Mouse (Mus musculus): Measurements from ENCODE around the gene Slc44a2. TPM values are rescaled to one million over a fixed set of nuclear protein-coding genes. Genes with fewer than 3 reads are reported as not detected.

Slc44a2 gene
- total RNA-seq, 2 experiments from 2014 or later = 104 to 117 TPM

DNA sequence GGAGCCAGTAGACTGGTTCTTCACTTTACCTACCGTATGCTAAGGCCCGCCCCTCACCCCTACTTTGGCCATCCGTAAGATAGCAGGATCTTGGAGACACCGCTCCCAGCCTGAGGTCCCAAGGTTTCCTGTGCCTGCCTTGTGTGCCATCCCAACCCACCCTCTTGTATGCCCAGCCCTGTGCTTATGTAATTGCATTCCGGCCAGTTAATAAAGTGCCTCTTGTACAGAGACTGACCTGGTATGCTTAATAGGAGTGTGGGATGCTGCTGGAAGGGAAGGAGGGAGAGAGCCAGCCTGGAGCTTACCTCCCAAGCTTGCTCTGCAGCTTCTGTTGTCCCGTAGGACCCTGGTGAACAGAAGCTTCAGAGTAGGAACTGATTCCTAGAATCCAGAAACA, 34.3 kb downstream of the Slc44a2 start:
- intact Hi-C loops (cut with DNase I; ENCODE audit: low total_unique reads) = loop anchor here (5.0 kb wide), 1 partner anchor 42 kb away; the partner anchor contains the start of gene Ap1m2
- no peak for DNase-seq

- DNase-seq = peak; percentile 47
- intact Hi-C loops (cut with DNase I; ENCODE audit: low total_unique reads) = loop anchor here (5.0 kb wide), 1 partner anchor 45 kb away; the partner anchor contains the start of gene Ap1m2
These were observed 36.7 kb downstream of the Slc44a2 start for GRCm38 (mm10) chr9:21356981-21357718.

GRCm38 (mm10) chr9:21366541-21367220, 46.2 kb downstream of the Slc44a2 start:
- intact Hi-C loops (cut with DNase I; ENCODE audit: low total_unique reads) = no loop called here
- peak; percentile 48 for DNase-seq

GRCm38 (mm10) chr9:21367357-21368111, 47.0 kb downstream of the Slc44a2 start, which contains the start of gene Ilf3:
Ilf3 (plus strand) TSS chr9:21367871.
- intact Hi-C loops (cut with DNase I; ENCODE audit: low total_unique reads) = no loop called here
- peak; percentile 100 for DNase-seq

GRCm38 (mm10) chr9:21368131-21368584, 47.7 kb downstream of the Slc44a2 start:
- DNase-seq = peak; percentile 75
- intact Hi-C loops (cut with DNase I; ENCODE audit: low total_unique reads) = no loop called here

DNA sequence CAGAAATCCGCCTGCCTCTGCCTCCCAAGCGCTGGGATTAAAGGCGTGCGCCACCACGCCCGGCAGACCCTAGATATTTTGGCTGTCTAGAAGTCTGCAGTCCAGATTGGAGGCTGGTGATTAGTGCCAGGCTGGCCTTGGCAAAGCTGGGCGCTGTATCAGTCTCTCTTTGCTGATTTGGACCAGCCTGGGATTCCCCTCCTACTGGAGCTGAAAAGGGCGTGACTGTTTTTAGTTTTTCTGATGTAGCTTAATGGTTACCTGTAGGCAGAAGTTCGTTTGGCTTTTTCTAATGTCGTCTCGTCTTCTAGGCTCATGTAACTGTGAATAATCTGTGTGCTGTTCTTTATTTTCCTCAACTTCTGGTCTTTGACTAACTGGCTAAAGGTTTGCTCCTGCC, 48.6 kb downstream of the Slc44a2 start:
- intact Hi-C loops (cut with DNase I; ENCODE audit: low total_unique reads) = no loop called here
- DNase-seq = no peak

- DNase-seq = no peak
- intact Hi-C loops (cut with DNase I; ENCODE audit: low total_unique reads) = loop anchor here (5.0 kb wide), 1 partner anchor 36 kb away; no protein-coding TSS in a partner anchor
These were observed 50.4 kb downstream of the Slc44a2 start for GRCm38 (mm10) chr9:21370876-21371275.

GRCm38 (mm10) chr9:21372508-21372907, 52.0 kb downstream of the Slc44a2 start:
- no peak for DNase-seq
- intact Hi-C loops (cut with DNase I; ENCODE audit: low total_unique reads) = loop anchor here (5.0 kb wide), 1 partner anchor 35 kb away; no protein-coding TSS in a partner anchor

DNA sequence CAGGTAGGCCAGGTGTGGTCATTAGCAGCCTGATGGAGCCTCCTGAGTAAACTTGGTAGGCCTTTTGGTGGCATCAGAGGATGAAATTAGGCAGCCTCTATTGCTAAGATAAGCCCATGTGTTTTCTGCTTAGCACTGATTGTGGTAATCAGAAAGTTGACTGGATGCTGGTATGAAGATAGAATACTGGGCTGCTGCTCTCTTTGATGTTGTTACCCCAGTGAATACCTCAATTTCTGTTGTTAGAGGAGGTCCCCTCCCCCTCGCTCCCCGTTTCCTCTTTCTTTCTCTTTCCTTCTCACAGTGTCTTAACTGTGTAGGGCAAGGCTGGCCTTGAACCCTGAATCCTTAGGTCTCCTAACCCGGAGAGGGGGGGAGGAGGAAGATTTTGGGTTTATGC, 58.7 kb downstream of the Slc44a2 start:
- intact Hi-C loops (cut with DNase I; ENCODE audit: low total_unique reads) = no loop called here
- no peak for DNase-seq

- intact Hi-C loops (cut with DNase I; ENCODE audit: low total_unique reads) = no loop called here
- no peak for DNase-seq
These were observed 60.4 kb downstream of the Slc44a2 start for GRCm38 (mm10) chr9:21380868-21381267.

- intact Hi-C loops (cut with DNase I; ENCODE audit: low total_unique reads) = no loop called here
- no peak for DNase-seq
These were observed 63.5 kb downstream of the Slc44a2 start for GRCm38 (mm10) chr9:21383966-21384365.

- intact Hi-C loops (cut with DNase I; ENCODE audit: low total_unique reads) = no loop called here
- DNase-seq = no peak
These were observed 72.2 kb downstream of the Slc44a2 start for GRCm38 (mm10) chr9:21392646-21393175.

DNA sequence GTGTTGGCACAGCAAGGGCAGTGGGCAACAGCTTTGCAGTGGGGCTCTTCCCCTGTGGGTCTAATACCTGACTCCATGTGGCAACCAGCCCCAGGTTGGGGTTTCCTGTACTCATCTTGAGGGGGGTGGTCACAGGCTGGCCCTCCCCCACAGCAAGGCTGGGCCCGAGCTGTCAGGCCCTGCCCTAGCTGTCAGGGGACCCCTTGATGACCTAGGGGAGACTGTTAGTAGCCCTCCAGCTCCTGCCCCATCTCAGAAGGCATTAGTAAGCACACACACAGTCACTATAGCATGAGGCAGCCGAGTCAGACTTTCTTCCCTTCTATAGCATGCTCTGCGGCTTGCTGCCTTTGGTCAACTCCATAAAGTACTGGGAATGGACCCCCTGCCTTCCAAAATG, 75.2 kb downstream of the Slc44a2 start:
- intact Hi-C loops (cut with DNase I; ENCODE audit: low total_unique reads) = no loop called here
- DNase-seq = no peak

DNA sequence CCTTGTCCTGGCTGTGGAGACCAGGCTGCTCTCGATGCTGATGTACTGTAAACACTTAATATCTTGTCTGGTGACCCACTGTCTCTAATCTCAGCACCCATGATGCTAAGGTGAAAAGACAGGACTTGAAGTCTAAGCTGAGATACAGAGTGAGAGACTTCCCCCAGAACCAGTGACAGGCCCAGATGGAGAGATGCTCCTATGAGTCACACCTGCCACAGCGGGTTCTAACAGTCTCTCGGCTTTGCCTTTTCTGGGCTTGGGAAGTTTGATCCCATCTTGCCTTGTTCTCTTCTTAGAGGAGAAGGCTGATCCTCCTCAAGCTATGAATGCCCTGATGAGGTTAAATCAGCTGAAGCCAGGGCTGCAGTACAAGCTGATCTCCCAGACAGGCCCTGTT, 76.7 kb downstream of the Slc44a2 start:
- no peak for DNase-seq
- intact Hi-C loops (cut with DNase I; ENCODE audit: low total_unique reads) = no loop called here

DNA sequence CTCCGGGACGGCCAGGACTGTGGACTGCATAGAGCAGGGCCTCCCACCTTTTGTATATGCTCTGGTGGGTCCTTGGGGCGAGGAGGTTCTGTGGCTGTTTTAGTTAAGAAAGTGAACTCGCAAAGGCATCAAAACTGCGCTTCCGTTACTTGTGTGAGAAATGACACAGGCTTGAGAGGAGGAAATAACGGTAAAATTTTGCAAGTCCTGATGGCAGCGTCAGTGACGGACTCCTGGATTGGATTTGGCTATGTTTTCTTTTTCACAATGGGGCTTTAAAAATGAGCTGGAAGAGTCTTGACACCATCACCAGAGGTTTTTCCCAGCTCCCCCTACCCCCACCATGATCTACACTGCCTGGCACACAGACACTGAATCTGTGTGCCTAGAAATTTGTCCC, 80.5 kb downstream of the Slc44a2 start:
- intact Hi-C loops (cut with DNase I; ENCODE audit: low total_unique reads) = no loop called here
- DNase-seq = no peak

DNA sequence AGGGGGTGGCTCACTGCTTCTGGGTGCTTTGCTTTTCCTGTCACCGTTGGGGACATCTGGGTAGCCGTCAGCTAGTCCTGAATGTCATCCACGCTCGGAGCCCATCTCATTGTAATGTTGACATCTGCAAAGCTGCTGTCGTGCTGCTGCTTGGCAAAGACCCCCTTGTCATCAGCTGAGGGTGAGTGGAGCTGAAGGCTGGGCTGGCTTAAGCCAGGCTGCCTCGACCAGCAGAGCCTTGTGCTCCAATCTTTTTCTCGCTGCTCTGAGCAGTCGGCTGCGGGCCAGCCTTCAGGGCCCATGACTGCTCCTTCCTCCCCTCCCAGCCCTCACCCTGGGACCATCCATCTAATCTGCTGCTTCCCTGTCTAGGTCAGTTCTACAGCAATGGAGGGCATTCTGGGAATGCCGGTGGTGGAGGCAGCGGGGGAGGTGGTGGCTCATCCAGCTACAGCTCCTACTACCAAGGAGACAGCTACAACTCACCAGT, 82.3 kb downstream of the Slc44a2 start:
- DNase-seq = no peak
- intact Hi-C loops (cut with DNase I; ENCODE audit: low total_unique reads) = no loop called here

DNA sequence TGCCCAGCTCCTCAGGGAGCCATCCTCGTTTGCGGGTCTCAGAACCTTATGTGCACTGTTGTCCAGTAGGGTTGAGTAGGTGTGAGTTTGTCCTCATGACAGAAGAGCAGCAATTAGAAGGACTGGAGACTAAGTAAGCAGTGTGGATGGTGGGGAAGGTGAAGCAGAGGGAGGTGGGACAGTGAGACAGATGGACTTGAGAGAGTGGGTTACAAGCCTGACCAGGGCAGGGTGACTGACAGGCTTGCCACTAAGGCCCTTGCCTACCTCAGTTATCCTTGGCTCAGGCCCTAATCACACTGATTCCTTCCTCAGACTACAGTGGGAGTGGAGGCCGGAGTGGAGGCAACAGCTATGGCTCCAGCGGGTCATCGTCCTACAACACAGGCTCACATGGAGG, 83.2 kb downstream of the Slc44a2 start:
- DNase-seq = no peak
- intact Hi-C loops (cut with DNase I; ENCODE audit: low total_unique reads) = no loop called here

Data from gastrocnemius, postnatal 14 days (tissue).